Mouse (Mus musculus) midbrain, embryonic 11.5 days (tissue): Measurements from ENCODE around the gene Calb2. TPM values are rescaled to one million over a fixed set of nuclear protein-coding genes. Genes with fewer than 3 reads are reported as not detected.

Experiments used
- ATAC-seq: fragments of 200-750 bp; cut with Nextera tagmentation; 2 replicates; pipeline ENCODE4 v1.8.0; 2017; ENCODE audit warnings: moderate TSS enrichment, moderate library complexity; ENCODE audit not compliant: low FRiP score
- DNase-seq: peaks from one replicate; pipeline ENCODE4 v3.0.0; 2015; ENCODE audit warnings: low spot score; ENCODE audit errors: missing footprints
- H3K27ac ChIP-seq: fragments of 300-500 bp; sonication (generic); 2 replicates; pipeline ENCODE4 v1.5.1; 2014; ENCODE audit warnings: low read depth, low read length
- H3K27me3 ChIP-seq: fragments of 300-500 bp; sonication (generic); 2 replicates; pipeline ENCODE4 v1.6.1; 2014; ENCODE audit warnings: mild to moderate bottlenecking, low read length, moderate library complexity, mixed read lengths; ENCODE audit not compliant: control insufficient read depth, insufficient read depth
- H3K36me3 ChIP-seq: fragments of 300-500 bp; sonication (generic); 2 replicates; pipeline ENCODE4 v1.6.1; 2014; ENCODE audit warnings: mild to moderate bottlenecking, low read length, moderate library complexity, mixed read lengths; ENCODE audit not compliant: control insufficient read depth, insufficient read depth
- H3K4me1 ChIP-seq: fragments of 300-500 bp; sonication (generic); 2 replicates; pipeline ENCODE4 v1.6.1; 2014; ENCODE audit warnings: low read length; ENCODE audit not compliant: control insufficient read depth, insufficient read depth
- H3K4me2 ChIP-seq: fragments of 300-500 bp; sonication (generic); 2 replicates; pipeline ENCODE4 v1.6.1; 2014; ENCODE audit warnings: mild to moderate bottlenecking, moderate library complexity
- H3K4me3 ChIP-seq: fragments of 300-500 bp; sonication (generic); 2 replicates; pipeline ENCODE4 v1.5.1; 2014; ENCODE audit warnings: low read depth, low read length
- H3K9ac ChIP-seq: fragments of 300-500 bp; sonication (generic); 2 replicates; pipeline ENCODE4 v1.6.1; 2014; ENCODE audit warnings: low read length
- H3K9me3 ChIP-seq: fragments of 300-500 bp; sonication (generic); 2 replicates; pipeline ENCODE4 v1.6.1; 2016; ENCODE audit warnings: low read length; ENCODE audit not compliant: control insufficient read depth
- WGBS: fragments of 180-500 bp; shearing (Covaris S2); extraction: QIAGEN DNeasy Blood & Tissue Kit; methylation state at CpG from one replicate; pipeline ENCODE4 v1.1.7; 2014; 5-methylcytosine and 5-hydroxymethylcytosine counted together
- polyA plus RNA-seq: library from polyadenylated mRNA; unstranded; fragments of >200 nt; fragmentation: Nextera tagmentation; extraction: Ambion mirVana; gene quantifications from 2 replicates; pipeline ENCODE4 v1.2.1, GENCODE M21; 2014

Gene Calb2
- polyA plus RNA-seq, 1 experiment from 2014 or later = 4.0 TPM

- Histone ChIP-seq H3K4me2 (no peak overlapping the region), H3K36me3 (no peaks in the 10 kb centered on the region), H3K27ac (no peak overlapping the region), H3K27me3 (no peaks in the 10 kb centered on the region), H3K9ac (no peak overlapping the region), H3K9me3 (no peaks in the 10 kb centered on the region), H3K4me1 (no peaks in the 10 kb centered on the region), H3K4me3 (no peak overlapping the region)
- DNase-seq = no peak
- WGBS = 78% methylated on average over 4 of the region's 4 CpGs
- no peak for ATAC-seq
Measured at GRCm38 (mm10) chr8:110140770-110141169, 27.2 kb downstream of the Calb2 start.

- no peaks in the 10 kb centered on the region for H3K27me3 ChIP-seq
- no peak for ATAC-seq
- no peak overlapping the region for H3K9ac ChIP-seq
- no peak overlapping the region for H3K4me2 ChIP-seq
- H3K4me1 ChIP-seq = no peaks in the 10 kb centered on the region
- no peaks in the 10 kb centered on the region for H3K36me3 ChIP-seq
- H3K4me3 ChIP-seq = no peak overlapping the region
- H3K27ac ChIP-seq = no peak overlapping the region
- H3K9me3 ChIP-seq = no peaks in the 10 kb centered on the region
- no peak for DNase-seq
- WGBS = 75% methylated on average over 3 of the region's 3 CpGs
Measured at GRCm38 (mm10) chr8:110140156-110140555, 27.9 kb downstream of the Calb2 start.

- ATAC-seq = no peak
- H3K36me3 ChIP-seq = no peaks in the 10 kb centered on the region
- no peak for DNase-seq
Measured at GRCm38 (mm10) chr8:110135515-110135914, 32.5 kb downstream of the Calb2 start.

GRCm38 (mm10) chr8:110134236-110134635 lies 33.8 kb downstream of the Calb2 start:
- Histone ChIP-seq H3K4me1 (no peaks in the 10 kb centered on the region), H3K9me3 (no peaks in the 10 kb centered on the region), H3K36me3 (no peaks in the 10 kb centered on the region), H3K4me2 (no peak overlapping the region), H3K9ac (no peak overlapping the region), H3K27ac (no peak overlapping the region), H3K4me3 (no peak overlapping the region), H3K27me3 (no peaks in the 10 kb centered on the region)
- ATAC-seq (no peak), DNase-seq (no peak)
- 91% methylated on average over 8 of the region's 8 CpGs for WGBS

More at GRCm38 (mm10) chr8:110135515-110135914, 32.5 kb downstream of the Calb2 start:
- no peaks in the 10 kb centered on the region for H3K4me1 ChIP-seq
- WGBS = 76% methylated on average over 7 of the region's 7 CpGs
- H3K9me3 ChIP-seq = no peaks in the 10 kb centered on the region
- no peak overlapping the region for H3K27ac ChIP-seq
- H3K4me3 ChIP-seq = no peak overlapping the region
- no peaks in the 10 kb centered on the region for H3K27me3 ChIP-seq
- H3K9ac ChIP-seq = no peak overlapping the region
- H3K4me2 ChIP-seq = no peak overlapping the region

- DNase-seq (peak; percentile 98), ATAC-seq (peak; percentile 48)
- Histone ChIP-seq H3K4me1 (no peaks in the 10 kb centered on the region), H3K9me3 (no peaks in the 10 kb centered on the region), H3K4me2 (no peak overlapping the region), H3K27me3 (no peaks in the 10 kb centered on the region), H3K36me3 (no peaks in the 10 kb centered on the region), H3K9ac (no peak overlapping the region), H3K4me3 (no peak overlapping the region), H3K27ac (no peak overlapping the region)
- WGBS = 24% methylated on average over 13 of the region's 13 CpGs
Measured at GRCm38 (mm10) chr8:110130537-110130936, 37.5 kb downstream of the Calb2 start.

- ATAC-seq (no peak), DNase-seq (no peak)
- 39% methylated on average over 6 of the region's 6 CpGs for WGBS
Measured at GRCm38 (mm10) chr8:110119715-110120114, 48.3 kb downstream of the Calb2 start.

GRCm38 (mm10) chr8:110102653-110103052 lies 65.4 kb downstream of the Calb2 start, which contains the start of gene Gm17720:
TSS of gene Gm17720 (minus strand) at chr8:110102753.
- H3K9me3 ChIP-seq = no peaks in the 10 kb centered on the region
- H3K4me2 ChIP-seq = no peak within 1 kb of the TSS
- H3K4me1 ChIP-seq = no peaks in the 10 kb centered on the region
- DNase-seq (no peak), ATAC-seq (no peak)
- H3K4me3 ChIP-seq = no peak within 1 kb of the TSS
- H3K27me3 ChIP-seq = no peaks in the 10 kb centered on the region
- WGBS = 94% methylated on average over 3 of the region's 3 CpGs
- no peaks in the 10 kb centered on the region for H3K36me3 ChIP-seq
- H3K27ac ChIP-seq = no peak within 1 kb of the TSS
- no peak within 1 kb of the TSS for H3K9ac ChIP-seq

More at GRCm38 (mm10) chr8:110119715-110120114, 48.3 kb downstream of the Calb2 start:
- Histone ChIP-seq H3K4me2 (no peak overlapping the region), H3K36me3 (no peaks in the 10 kb centered on the region), H3K4me1 (no peaks in the 10 kb centered on the region), H3K27me3 (no peaks in the 10 kb centered on the region), H3K9ac (no peak overlapping the region), H3K27ac (no peak overlapping the region), H3K9me3 (no peaks in the 10 kb centered on the region), H3K4me3 (no peak overlapping the region)

- H3K36me3 ChIP-seq = no peaks in the 10 kb centered on the region
- H3K27me3 ChIP-seq = no peaks in the 10 kb centered on the region
- H3K4me3 ChIP-seq = no peak overlapping the region
- 88% methylated on average over 15 of the region's 15 CpGs for WGBS
- H3K9me3 ChIP-seq = no peaks in the 10 kb centered on the region
- DNase-seq (no peak), ATAC-seq (no peak)
- no peaks in the 10 kb centered on the region for H3K4me1 ChIP-seq
- no peak overlapping the region for H3K4me2 ChIP-seq
- no peak overlapping the region for H3K27ac ChIP-seq
- H3K9ac ChIP-seq = no peak overlapping the region
Measured at GRCm38 (mm10) chr8:110101676-110102075, 66.3 kb downstream of the Calb2 start.

GRCm38 (mm10) chr8:110100907-110101306 lies 67.1 kb downstream of the Calb2 start, which contains the start of gene Gm21964:
TSS of gene Gm21964 (plus strand) at chr8:110101207.
- Histone ChIP-seq H3K27ac (no peak within 1 kb of the TSS), H3K9me3 (no peaks in the 10 kb centered on the region), H3K4me2 (no peak within 1 kb of the TSS), H3K4me1 (no peaks in the 10 kb centered on the region), H3K9ac (no peak within 1 kb of the TSS), H3K4me3 (no peak within 1 kb of the TSS), H3K36me3 (no peaks in the 10 kb centered on the region), H3K27me3 (no peaks in the 10 kb centered on the region)
- DNase-seq = no peak
- WGBS = 84% methylated on average over 12 of the region's 12 CpGs
- ATAC-seq = no peak
